Mouse (Mus musculus) MEL (cell line): ENCODE results near the gene Lrrc4c. TPM values are rescaled to one million over a fixed set of nuclear protein-coding genes. Genes with fewer than 3 reads are reported as not detected.

Experiments used
- DNase-seq: peaks from one replicate; pipeline ENCODE4 v3.0.0; 2011; ENCODE audit warnings: low read depth, low spot score
- H3K27ac ChIP-seq: 2 replicates; pipeline ENCODE4 v1.5.1; 2012; ENCODE audit warnings: low read depth, mild to moderate bottlenecking, control low read depth, low read length, moderate library complexity; ENCODE audit not compliant: control insufficient read depth
- H3K27me3 ChIP-seq, 2 experiments: fragments of 150-350 bp in 1 of 2; sonication (generic) in 1 of 2; 2 replicates each; pipeline ENCODE4 v1.6.1; 2012; ENCODE audit warnings: low read length in 2 of 2, mild to moderate bottlenecking in 2 of 2, improper control_type of control experiment in 1 of 2, moderate library complexity in 1 of 2; ENCODE audit not compliant: insufficient read depth in 2 of 2, control insufficient read depth in 1 of 2
- H3K36me3 ChIP-seq, 2 experiments: 2 replicates each; pipeline ENCODE4 v1.6.1; 2012 to 2014; ENCODE audit warnings: low read length in 2 of 2, improper control_type of control experiment in 1 of 2, inconsistent platforms in 1 of 2, mild to moderate bottlenecking in 1 of 2; ENCODE audit not compliant: insufficient read depth in 2 of 2, control insufficient read depth in 1 of 2
- H3K4me1 ChIP-seq, 2 experiments: fragments of 150-350 bp in 1 of 2; sonication (generic) in 1 of 2; 2 replicates each; pipeline ENCODE4 v1.6.1; 2012; ENCODE audit warnings: low read length in 2 of 2, improper control_type of control experiment in 1 of 2, mild to moderate bottlenecking in 1 of 2; ENCODE audit not compliant: insufficient read depth in 2 of 2, control insufficient read depth in 1 of 2
- H3K4me3 ChIP-seq, 2 experiments: fragments of 150-350 bp in 1 of 2; sonication (generic) in 1 of 2; 2 replicates each; pipeline ENCODE4 v1.5.1; 2012; ENCODE audit warnings: low read depth in 2 of 2, low read length in 2 of 2, mild to moderate bottlenecking in 2 of 2, moderate library complexity in 2 of 2, control low read depth in 1 of 2, improper control_type of control experiment in 1 of 2; ENCODE audit not compliant: control insufficient read depth in 1 of 2, insufficient read depth in 1 of 2
- H3K79me2 ChIP-seq: 2 replicates; pipeline ENCODE4 v1.6.1; 2012; ENCODE audit warnings: mild to moderate bottlenecking, low read length, moderate library complexity; ENCODE audit not compliant: control insufficient read depth, poor library complexity, insufficient read depth
- H3K9ac ChIP-seq: 2 replicates; pipeline ENCODE4 v1.6.1; 2012; ENCODE audit warnings: low read depth, mild to moderate bottlenecking, control low read depth, low read length, moderate library complexity; ENCODE audit not compliant: control insufficient read depth, poor library complexity, severe bottlenecking
- H3K9me3 ChIP-seq: fragments of 150-350 bp; sonication (generic); replicated peaks from 2 replicates; pipeline ENCODE4 v1.6.1; 2012; ENCODE audit warnings: mild to moderate bottlenecking, low read length, improper control_type of control experiment, moderate library complexity; ENCODE audit not compliant: insufficient read depth
- BHLHE40 ChIP-seq: IDR thresholded peaks from 2 replicates; pipeline ENCODE4 v1.6.1; 2012; ENCODE audit warnings: low read depth, mild to moderate bottlenecking, inconsistent platforms, low read length, improper control_type of control experiment, borderline replicate concordance
- CHD1 ChIP-seq: IDR thresholded peaks from 2 replicates; pipeline ENCODE4 v1.6.1; 2012; ENCODE audit warnings: low read depth, mild to moderate bottlenecking, inconsistent platforms, low read length, improper control_type of control experiment
- CHD2 ChIP-seq: IDR thresholded peaks from 2 replicates; pipeline ENCODE4 v1.6.1; 2011; ENCODE audit warnings: low read length, improper control_type of control experiment
- CTCF ChIP-seq, 3 experiments: IDR thresholded peaks in 2 of 3; conservative IDR thresholded peaks in 1 of 3; 2 replicates each; pipeline ENCODE4 v1.5.1; 2011 to 2012; ENCODE audit warnings: low read length in 3 of 3, low read depth in 2 of 3, mild to moderate bottlenecking in 2 of 3, improper control_type of control experiment in 1 of 3, inconsistent platforms in 1 of 3, mixed read lengths in 1 of 3, moderate library complexity in 1 of 3; ENCODE audit not compliant: control insufficient read depth in 1 of 3, insufficient read depth in 1 of 3, poor library complexity in 1 of 3, severe bottlenecking in 1 of 3
- ELF1 ChIP-seq: IDR thresholded peaks from 2 replicates; pipeline ENCODE4 v1.6.1; 2014; ENCODE audit warnings: low read depth, mild to moderate bottlenecking, inconsistent platforms, low read length, improper control_type of control experiment, moderate library complexity
- EP300 ChIP-seq, 2 experiments: IDR thresholded peaks; 2 replicates each; pipeline ENCODE4 v1.6.1; 2011; ENCODE audit warnings: improper control_type of control experiment in 2 of 2, low read length in 2 of 2, low read depth in 1 of 2, mild to moderate bottlenecking in 1 of 2
- ETS1 ChIP-seq: IDR thresholded peaks from 2 replicates; pipeline ENCODE4 v1.6.1; 2012; ENCODE audit warnings: low read depth, mild to moderate bottlenecking, inconsistent platforms, low read length, improper control_type of control experiment, moderate library complexity
- GABPA ChIP-seq: IDR thresholded peaks from 2 replicates; pipeline ENCODE4 v1.6.1; 2012; ENCODE audit warnings: low read depth, mild to moderate bottlenecking, inconsistent platforms, low read length, improper control_type of control experiment, moderate library complexity
- GATA1 ChIP-seq: IDR thresholded peaks from 2 replicates; pipeline ENCODE4 v1.6.1; 2011; ENCODE audit warnings: low read depth, low read length, improper control_type of control experiment
- JUND ChIP-seq: IDR thresholded peaks from 2 replicates; pipeline ENCODE4 v1.6.1; 2011; ENCODE audit warnings: low read depth, mild to moderate bottlenecking, improper control_type of control experiment, low read length
- KAT2A ChIP-seq: conservative IDR thresholded peaks from 2 replicates; pipeline ENCODE4 v1.6.1; 2012; ENCODE audit warnings: low read depth, low read length, improper control_type of control experiment, inconsistent platforms
- MAFK ChIP-seq: IDR thresholded peaks from 2 replicates; pipeline ENCODE4 v1.6.1; 2011; ENCODE audit warnings: low read depth, mild to moderate bottlenecking, low read length, improper control_type of control experiment, borderline replicate concordance
- MAZ ChIP-seq: IDR thresholded peaks from 2 replicates; pipeline ENCODE4 v1.6.1; 2012; ENCODE audit warnings: low read depth, mild to moderate bottlenecking, inconsistent platforms, low read length, improper control_type of control experiment
- MEF2A ChIP-seq: IDR thresholded peaks from 2 replicates; pipeline ENCODE4 v1.6.1; 2014; ENCODE audit warnings: low read depth, mild to moderate bottlenecking, inconsistent platforms, low read length, improper control_type of control experiment; ENCODE audit not compliant: poor library complexity, insufficient replicate concordance, severe bottlenecking; ENCODE audit errors: extremely low read depth
- MXI1 ChIP-seq: IDR thresholded peaks from 2 replicates; pipeline ENCODE4 v1.6.1; 2011; ENCODE audit warnings: mild to moderate bottlenecking, low read depth, low read length, improper control_type of control experiment
- MYB ChIP-seq: IDR thresholded peaks from 2 replicates; pipeline ENCODE4 v1.6.1; 2011; ENCODE audit warnings: mild to moderate bottlenecking, low read depth, low read length, improper control_type of control experiment
- MYC ChIP-seq: IDR thresholded peaks from 2 replicates; pipeline ENCODE4 v1.6.1; 2011; ENCODE audit warnings: low read depth, mild to moderate bottlenecking, low read length, improper control_type of control experiment, moderate library complexity
- NRF1 ChIP-seq: IDR thresholded peaks from 2 replicates; pipeline ENCODE4 v1.6.1; 2014; ENCODE audit warnings: low read depth, mild to moderate bottlenecking, inconsistent platforms, low read length, improper control_type of control experiment, moderate library complexity; ENCODE audit not compliant: poor library complexity, insufficient read depth, severe bottlenecking
- POLR2A ChIP-seq, 2 experiments: IDR thresholded peaks; 2 replicates each; pipeline ENCODE4 v1.6.1; 2011 to 2012; ENCODE audit warnings: low read length in 2 of 2, mild to moderate bottlenecking in 2 of 2, control low read depth in 1 of 2, improper control_type of control experiment in 1 of 2, low read depth in 1 of 2, moderate library complexity in 1 of 2; ENCODE audit not compliant: control insufficient read depth in 1 of 2, insufficient read depth in 1 of 2, poor library complexity in 1 of 2
- POLR2AphosphoS5 ChIP-seq: IDR thresholded peaks from 2 replicates; pipeline ENCODE4 v1.6.1; 2012; ENCODE audit warnings: low read depth, borderline replicate concordance, mild to moderate bottlenecking, inconsistent platforms, low read length, moderate library complexity, mixed read lengths
- RAD21 ChIP-seq: IDR thresholded peaks from 2 replicates; pipeline ENCODE4 v1.6.1; 2011; ENCODE audit warnings: mild to moderate bottlenecking, low read depth, low read length, improper control_type of control experiment
- RCOR1 ChIP-seq: IDR thresholded peaks from 2 replicates; pipeline ENCODE4 v1.6.1; 2012; ENCODE audit warnings: low read depth, mild to moderate bottlenecking, inconsistent platforms, low read length, improper control_type of control experiment
- SIN3A ChIP-seq: IDR thresholded peaks from 2 replicates; pipeline ENCODE4 v1.6.1; 2012; ENCODE audit warnings: low read length, improper control_type of control experiment, inconsistent platforms
- SMC3 ChIP-seq: IDR thresholded peaks from 2 replicates; pipeline ENCODE4 v1.6.1; 2011; ENCODE audit warnings: low read depth, low read length, improper control_type of control experiment
- TBP ChIP-seq: IDR thresholded peaks from 2 replicates; pipeline ENCODE4 v1.8.0; 2011; ENCODE audit warnings: low read depth, low read length, improper control_type of control experiment
- TCF12 ChIP-seq: IDR thresholded peaks from 2 replicates; pipeline ENCODE4 v1.6.1; 2014; ENCODE audit warnings: low read depth, mild to moderate bottlenecking, inconsistent platforms, low read length, improper control_type of control experiment, moderate library complexity
- UBTF ChIP-seq: IDR thresholded peaks from 2 replicates; pipeline ENCODE4 v1.6.1; 2012; ENCODE audit warnings: low read depth, mild to moderate bottlenecking, inconsistent platforms, low read length, improper control_type of control experiment, moderate library complexity, borderline replicate concordance; ENCODE audit not compliant: insufficient read depth
- USF2 ChIP-seq, 2 experiments: IDR thresholded peaks; 2 replicates each; pipeline ENCODE4 v1.6.1; 2011 to 2012; ENCODE audit warnings: improper control_type of control experiment in 2 of 2, low read length in 2 of 2, borderline replicate concordance in 1 of 2, inconsistent platforms in 1 of 2, low read depth in 1 of 2, mild to moderate bottlenecking in 1 of 2; ENCODE audit not compliant: insufficient read depth in 1 of 2
- ZMIZ1 ChIP-seq: IDR thresholded peaks from 2 replicates; pipeline ENCODE4 v1.6.1; 2012; ENCODE audit warnings: low read depth, mild to moderate bottlenecking, inconsistent platforms, low read length, improper control_type of control experiment, moderate library complexity
- ZNF384 ChIP-seq: IDR thresholded peaks from 2 replicates; pipeline ENCODE4 v1.6.1; 2012; ENCODE audit warnings: low read depth, mild to moderate bottlenecking, inconsistent platforms, low read length, improper control_type of control experiment
- polyA plus RNA-seq, 2 experiments: library from polyadenylated mRNA; stranded (reverse) in 1 of 2; unstranded in 1 of 2; fragments of >175 nt in 1 of 2; fragments of >200 nt in 1 of 2; gene quantifications; 2 replicates each; pipeline versions ENCODE4 v1.2.1 to v1.2.4; 2012; ENCODE audit warnings: low replicate concordance in 2 of 2, low read depth in 1 of 2; ENCODE audit not compliant: insufficient read length in 2 of 2, insufficient read depth in 1 of 2, missing spikeins in 1 of 2
- total RNA-seq: library from RNA; depleted of rRNA; stranded (reverse); fragments of 300-350 nt; gene quantifications from 2 replicates; pipeline ENCODE4 v1.2.3, GENCODE M21; 2012

The Lrrc4c gene
- total and polyA plus RNA-seq, 3 experiments: not detected

DNA sequence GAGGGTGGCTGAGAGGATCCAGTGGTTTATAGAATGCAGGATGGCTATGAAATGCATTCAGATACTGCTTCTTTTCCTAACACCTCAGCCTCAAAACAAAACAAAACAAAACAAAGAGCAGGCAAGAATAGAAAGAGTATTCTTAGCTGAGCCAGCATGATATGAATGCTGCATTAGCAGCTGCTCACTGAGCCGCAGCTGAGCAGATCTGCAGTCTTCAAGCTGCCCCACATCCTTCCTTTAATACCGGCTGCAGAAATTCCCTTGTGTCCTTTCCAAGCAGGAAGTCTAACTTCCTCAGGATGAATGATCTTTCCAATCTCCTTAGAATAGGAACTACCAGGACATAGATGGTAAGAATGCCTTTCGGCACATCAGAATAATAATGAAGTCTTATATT lies 16.7 kb downstream of the Lrrc4c start:
- Histone ChIP-seq H3K36me3 (no peaks in the 10 kb centered on the region), H3K27me3 (no peaks in the 10 kb centered on the region), H3K4me3 (no peak overlapping the region), H3K9me3 (no peaks in the 10 kb centered on the region), H3K4me1 (no peaks in the 10 kb centered on the region), H3K79me2 (no peaks in the 10 kb centered on the region), H3K9ac (no peak overlapping the region), H3K27ac (no peak overlapping the region)
- no peak for DNase-seq
- TF ChIP-seq ETS1: no peak
- TF ChIP-seq GATA1: no peak
- TF ChIP-seq USF2 (IDR thresholded peaks at IDR 0.05; ENCODE audit: borderline replicate concordance in 1 of 2, insufficient read depth in 1 of 2, low read depth in 1 of 2, low read length in 2 of 2): no peak
- no peak for TF ChIP-seq MAFK
- no peak for TF ChIP-seq GABPA
- TF ChIP-seq POLR2AphosphoS5: no peak
- TF ChIP-seq CTCF (IDR thresholded peaks at IDR 0.05 in 2 of 3, conservative IDR thresholded peaks at IDR 0.05 in 1 of 3; ENCODE audit: control insufficient read depth in 1 of 3, insufficient read depth in 1 of 3, low read depth in 2 of 3, low read length in 3 of 3, poor library complexity in 1 of 3, severe bottlenecking in 1 of 3): no peak
- no peak for TF ChIP-seq RAD21
- TF ChIP-seq KAT2A: no peak
- no peak for TF ChIP-seq ZMIZ1
- TF ChIP-seq BHLHE40: no peak
- TF ChIP-seq TCF12: no peak
- TF ChIP-seq MYC: no peak
- no peak for TF ChIP-seq MXI1
- TF ChIP-seq SIN3A: no peak
- TF ChIP-seq ZNF384: no peak
- no peak for TF ChIP-seq UBTF
- no peak for TF ChIP-seq CHD1

- TF ChIP-seq JUND (no peak), CHD2 (no peak), MYB (no peak), ELF1 (no peak), RAD21 (peak; percentile 32), MYC (no peak), TBP (no peak), RCOR1 (no peak), POLR2AphosphoS5 (no peak), POLR2A (IDR thresholded peaks at IDR 0.05; ENCODE audit: control insufficient read depth in 1 of 2, insufficient read depth in 1 of 2, low read depth in 1 of 2, low read length in 2 of 2, poor library complexity in 1 of 2) (no peak), EP300 (IDR thresholded peaks at IDR 0.05; ENCODE audit: low read depth in 1 of 2, low read length in 2 of 2) (no peak), MAZ (no peak), NRF1 (no peak), SMC3 (peak; percentile 10; the same call in 1 of the 2 replicates), MXI1 (no peak), MEF2A (no peak), ETS1 (no peak), UBTF (no peak)
- TF ChIP-seq, all 39 proteins: peak for 2
These were observed 19.4 kb downstream of the Lrrc4c start for GRCm38 (mm10) chr2:96337354-96337753.

More at GRCm38 (mm10) chr2:96337354-96337753, 19.4 kb downstream of the Lrrc4c start:
- no peaks in the 10 kb centered on the region for H3K27me3 ChIP-seq
- no peak overlapping the region for H3K27ac ChIP-seq
- H3K9me3 ChIP-seq: no peaks in the 10 kb centered on the region
- H3K79me2 ChIP-seq: no peaks in the 10 kb centered on the region
- H3K36me3 ChIP-seq: no peaks in the 10 kb centered on the region
- no peak overlapping the region for H3K4me3 ChIP-seq
- H3K9ac ChIP-seq: no peak overlapping the region
- no peaks in the 10 kb centered on the region for H3K4me1 ChIP-seq
- peak; percentile 2 for DNase-seq
